Mouse (Mus musculus): ENCODE data around the gene Ncstn. TPM values are rescaled to one million over a fixed set of nuclear protein-coding genes. Genes with fewer than 3 reads are reported as not detected.

The Ncstn gene
- polyA plus RNA-seq, 1 experiment, result 94.0 TPM

DNA sequence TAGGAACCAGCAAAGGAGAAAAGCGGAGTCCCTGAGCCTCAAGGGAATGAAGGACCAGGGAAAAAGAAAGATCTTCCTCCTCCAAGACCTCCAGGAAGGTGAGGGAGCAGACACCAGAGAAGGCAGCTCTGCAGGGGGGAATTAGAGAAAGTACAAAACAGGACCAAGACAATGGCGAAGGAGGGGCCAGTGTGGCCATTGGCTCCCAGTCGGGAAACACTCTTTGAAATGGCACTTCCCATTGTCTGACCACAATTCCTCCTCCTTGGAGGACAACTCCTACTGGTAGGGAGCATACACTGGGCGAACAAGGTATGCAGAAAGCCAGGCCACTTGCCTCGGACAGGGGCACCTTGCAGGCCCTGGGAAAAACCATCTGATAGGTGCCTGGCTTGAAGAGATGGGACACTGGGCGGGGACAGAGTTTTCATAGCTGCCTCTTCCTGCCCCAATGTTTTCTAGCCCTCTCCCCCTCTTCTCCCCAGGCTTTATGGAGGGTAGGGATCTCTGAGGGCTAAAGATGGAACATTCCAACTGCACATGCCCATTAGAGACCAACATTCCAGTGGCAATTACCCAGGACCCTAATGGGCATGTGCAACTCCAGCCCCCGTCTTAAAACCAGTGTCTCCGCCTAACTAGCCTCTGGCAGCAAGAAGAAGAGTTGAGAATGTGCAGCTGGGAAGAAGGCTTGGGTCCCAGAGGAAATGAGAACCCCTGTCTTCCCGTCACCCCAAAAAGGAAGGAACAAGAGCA is 58.3 kb downstream of the Ncstn start:
- no peak for DNase-seq
- Histone ChIP-seq H3K36me3 (ENCODE audit: control insufficient read depth, insufficient read depth, low read length) (no peaks in the 10 kb centered on the region), H3K27ac (ENCODE audit: insufficient read depth, low read depth, low read length) (no peak overlapping the region), H3K27me3 (replicated peaks; ENCODE audit: control insufficient read depth, insufficient read depth, low read length) (no peaks in the 10 kb centered on the region), H3K4me3 (ENCODE audit: insufficient read depth, low read depth, low read length) (no peak overlapping the region), H3K4me1 (ENCODE audit: control insufficient read depth, insufficient read depth, low read length) (peaks cover 2% of the 10 kb centered on the region; the same call in 1 of the 2 replicates)
- 77% methylated on average over 9 of the region's 9 CpGs for WGBS
- no peak for TF ChIP-seq POLR2A (IDR thresholded peaks at IDR 0.05; ENCODE audit: low read depth, low read length)
- TF ChIP-seq CTCF (conservative IDR thresholded peaks at IDR 0.05; ENCODE audit: insufficient read depth, insufficient read length, low read depth, low read length), result no peak

DNA sequence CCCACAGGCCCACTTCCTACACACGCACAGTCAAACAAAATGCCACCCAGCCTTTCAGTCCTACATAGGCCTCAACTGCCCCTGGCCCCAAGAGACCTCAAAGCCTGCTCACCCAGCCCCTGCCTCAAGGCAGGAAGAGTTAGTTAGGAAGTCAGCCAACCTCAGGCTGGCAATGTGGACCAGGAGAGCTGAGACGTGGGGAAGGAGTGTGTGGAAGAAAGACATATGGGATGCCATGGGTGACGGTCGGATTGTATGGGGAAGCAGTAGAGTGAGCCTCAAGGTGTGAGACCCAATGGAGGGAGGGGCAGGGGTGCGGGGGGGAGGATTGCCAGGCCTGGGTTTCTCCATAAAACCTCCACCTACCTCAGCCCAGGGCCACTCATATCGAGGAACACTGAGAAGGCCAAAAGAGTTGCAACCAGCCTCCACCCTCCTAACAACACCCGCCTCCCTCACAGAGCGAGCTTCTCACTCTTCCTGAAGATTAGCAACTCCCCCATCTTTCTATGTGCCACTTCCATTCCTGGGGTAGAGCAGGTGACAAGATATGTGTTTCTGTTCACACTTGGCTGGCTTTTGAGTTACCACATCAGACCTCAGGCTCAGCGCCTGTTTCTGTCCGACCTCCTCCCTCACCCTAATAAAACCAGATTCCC is 62.6 kb downstream of the Ncstn start:
- H3K27ac ChIP-seq (ENCODE audit: insufficient read depth, low read depth, low read length), result no peak overlapping the region
- WGBS, result 78% methylated on average over 10 of the region's 10 CpGs
- no peaks in the 10 kb centered on the region for H3K36me3 ChIP-seq (ENCODE audit: control insufficient read depth, insufficient read depth, low read length)
- no peak overlapping the region for H3K4me3 ChIP-seq (ENCODE audit: insufficient read depth, low read depth, low read length)
- H3K27me3 ChIP-seq (replicated peaks; ENCODE audit: control insufficient read depth, insufficient read depth, low read length), result no peaks in the 10 kb centered on the region
- DNase-seq, result no peak
- TF ChIP-seq POLR2A (IDR thresholded peaks at IDR 0.05; ENCODE audit: low read depth, low read length) (no peak), CTCF (conservative IDR thresholded peaks at IDR 0.05; ENCODE audit: insufficient read depth, insufficient read length, low read depth, low read length) (no peak)
- H3K4me1 ChIP-seq (ENCODE audit: control insufficient read depth, insufficient read depth, low read length), result no peaks in the 10 kb centered on the region

DNA sequence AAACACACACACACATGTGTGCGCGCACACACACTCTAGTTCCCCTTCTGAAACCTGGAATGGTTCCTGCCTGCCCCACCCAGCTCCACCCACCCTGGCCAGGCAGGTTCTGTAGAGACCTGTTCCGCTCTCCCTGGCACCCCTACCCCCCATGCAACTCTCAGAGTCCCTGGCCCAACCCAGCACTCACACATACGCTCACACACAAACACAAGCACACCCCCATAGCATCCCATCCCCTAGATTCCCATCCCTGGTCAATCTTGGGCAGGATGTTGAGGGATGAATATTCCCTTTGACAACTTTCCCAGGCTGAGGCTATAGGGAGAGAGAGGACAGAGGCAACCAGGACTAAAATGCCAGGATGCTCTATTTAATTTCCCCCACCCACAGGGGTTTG is 63.3 kb downstream of the Ncstn start:
- Histone ChIP-seq H3K36me3 (ENCODE audit: control insufficient read depth, insufficient read depth, low read length) (no peaks in the 10 kb centered on the region), H3K4me1 (ENCODE audit: control insufficient read depth, insufficient read depth, low read length) (no peaks in the 10 kb centered on the region), H3K27me3 (replicated peaks; ENCODE audit: control insufficient read depth, insufficient read depth, low read length) (no peaks in the 10 kb centered on the region), H3K27ac (ENCODE audit: insufficient read depth, low read depth, low read length) (no peak overlapping the region), H3K4me3 (ENCODE audit: insufficient read depth, low read depth, low read length) (no peak overlapping the region)
- no peak for TF ChIP-seq POLR2A (IDR thresholded peaks at IDR 0.05; ENCODE audit: low read depth, low read length)
- no peak for TF ChIP-seq CTCF (conservative IDR thresholded peaks at IDR 0.05; ENCODE audit: insufficient read depth, insufficient read length, low read depth, low read length)
- 85% methylated on average over 4 of the region's 4 CpGs for WGBS
- no peak for DNase-seq

GRCm38 (mm10) chr1:172018336-172019311 is 64.0 kb downstream of the Ncstn start:
- Histone ChIP-seq H3K27ac (ENCODE audit: insufficient read depth, low read depth, low read length) (no peak overlapping the region), H3K4me3 (ENCODE audit: insufficient read depth, low read depth, low read length) (no peak overlapping the region), H3K36me3 (ENCODE audit: control insufficient read depth, insufficient read depth, low read length) (no peaks in the 10 kb centered on the region), H3K27me3 (replicated peaks; ENCODE audit: control insufficient read depth, insufficient read depth, low read length) (no peaks in the 10 kb centered on the region), H3K4me1 (ENCODE audit: control insufficient read depth, insufficient read depth, low read length) (no peaks in the 10 kb centered on the region)
- no peak for DNase-seq
- no peak for TF ChIP-seq CTCF (conservative IDR thresholded peaks at IDR 0.05; ENCODE audit: insufficient read depth, insufficient read length, low read depth, low read length)
- TF ChIP-seq POLR2A (IDR thresholded peaks at IDR 0.05; ENCODE audit: low read depth, low read length), result no peak
- WGBS, result 94% methylated on average over 9 of the region's 9 CpGs

GRCm38 (mm10) chr1:172017517-172018070 is 65.0 kb downstream of the Ncstn start:
- 87% methylated on average over 6 of the region's 6 CpGs for WGBS
- no peak for TF ChIP-seq CTCF (conservative IDR thresholded peaks at IDR 0.05; ENCODE audit: insufficient read depth, insufficient read length, low read depth, low read length)
- no peak for TF ChIP-seq POLR2A (IDR thresholded peaks at IDR 0.05; ENCODE audit: low read depth, low read length)

DNA sequence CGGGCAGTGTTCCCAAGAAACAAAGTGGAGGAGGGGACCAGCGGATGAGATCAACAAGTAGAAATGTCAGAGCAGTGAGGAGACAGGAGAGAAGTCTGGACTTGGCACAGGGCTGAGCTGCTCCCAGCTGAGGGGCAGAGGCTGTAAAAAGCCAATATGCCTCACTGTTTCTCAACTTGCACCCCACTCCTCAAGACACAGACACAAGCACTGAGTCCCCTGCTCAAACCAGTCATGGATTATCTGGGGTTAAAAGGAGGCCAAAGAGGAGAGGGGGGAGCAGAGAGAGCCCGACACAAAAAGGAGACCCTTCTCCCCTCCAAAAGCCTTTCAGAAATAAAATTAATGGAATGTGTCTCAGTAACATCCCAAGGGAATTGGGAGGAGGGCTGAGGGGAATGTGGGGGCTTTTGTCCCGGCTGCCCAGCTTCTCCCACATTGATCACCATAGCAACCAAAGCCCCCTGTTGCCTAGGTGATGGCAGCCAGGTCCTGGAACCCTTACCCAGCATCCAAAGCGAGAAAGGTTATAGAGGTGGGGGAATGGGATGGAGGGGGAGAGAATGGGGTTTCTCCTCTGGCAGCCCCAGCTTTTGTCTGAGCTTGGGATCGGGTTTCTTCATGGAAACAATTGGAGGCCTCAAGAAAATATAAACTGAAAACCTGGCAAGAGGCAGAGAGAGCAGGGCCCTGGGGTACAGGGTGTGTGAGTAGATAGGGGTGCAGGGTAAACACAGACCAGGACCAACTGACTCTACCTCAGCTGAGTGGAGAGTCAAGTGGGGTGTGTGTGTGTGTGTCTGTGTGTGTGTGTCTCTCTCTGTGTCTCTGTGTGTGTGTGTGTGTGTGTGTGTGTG is 65.7 kb downstream of the Ncstn start:
- Histone ChIP-seq H3K4me1 (ENCODE audit: control insufficient read depth, insufficient read depth, low read length) (no peaks in the 10 kb centered on the region), H3K27me3 (replicated peaks; ENCODE audit: control insufficient read depth, insufficient read depth, low read length) (no peaks in the 10 kb centered on the region), H3K4me3 (ENCODE audit: insufficient read depth, low read depth, low read length) (no peak overlapping the region), H3K27ac (ENCODE audit: insufficient read depth, low read depth, low read length) (no peak overlapping the region), H3K36me3 (ENCODE audit: control insufficient read depth, insufficient read depth, low read length) (no peaks in the 10 kb centered on the region)
- 60% methylated on average over 6 of the region's 6 CpGs for WGBS
- DNase-seq, result no peak
- TF ChIP-seq POLR2A (IDR thresholded peaks at IDR 0.05; ENCODE audit: low read depth, low read length) (no peak), CTCF (conservative IDR thresholded peaks at IDR 0.05; ENCODE audit: insufficient read depth, insufficient read length, low read depth, low read length) (no peak)

More at GRCm38 (mm10) chr1:172017517-172018070, 65.0 kb downstream of the Ncstn start:
- DNase-seq, result no peak
- Histone ChIP-seq H3K4me3 (ENCODE audit: insufficient read depth, low read depth, low read length) (no peak overlapping the region), H3K27me3 (replicated peaks; ENCODE audit: control insufficient read depth, insufficient read depth, low read length) (no peaks in the 10 kb centered on the region), H3K4me1 (ENCODE audit: control insufficient read depth, insufficient read depth, low read length) (no peaks in the 10 kb centered on the region), H3K27ac (ENCODE audit: insufficient read depth, low read depth, low read length) (no peak overlapping the region), H3K36me3 (ENCODE audit: control insufficient read depth, insufficient read depth, low read length) (no peaks in the 10 kb centered on the region)
